Mouse (Mus musculus) forebrain, embryonic 16.5 days (tissue): Measurements from ENCODE around the gene Vmn1r84. TPM values are rescaled to one million over a fixed set of nuclear protein-coding genes. Genes with fewer than 3 reads are reported as not detected.

Experiments
- ATAC-seq: fragments of 200-750 bp; cut with Nextera tagmentation; 2 replicates; pipeline ENCODE4 v1.8.0; 2017; ENCODE audit warnings: mild to moderate bottlenecking, moderate library complexity
- H3K27ac ChIP-seq: fragments of 300-500 bp; sonication (generic); 2 replicates; pipeline ENCODE4 v1.5.1; 2014; ENCODE audit warnings: low read length, control low read depth
- H3K27me3 ChIP-seq: fragments of 300-500 bp; sonication (generic); replicated peaks from 2 replicates; pipeline ENCODE4 v1.6.1; 2014; ENCODE audit warnings: low read length; ENCODE audit not compliant: control insufficient read depth, insufficient read depth
- H3K36me3 ChIP-seq: fragments of 300-500 bp; sonication (generic); 2 replicates; pipeline ENCODE4 v1.6.1; 2014; ENCODE audit not compliant: control insufficient read depth, insufficient read depth
- H3K4me1 ChIP-seq: fragments of 300-500 bp; sonication (generic); replicated peaks from 2 replicates; pipeline ENCODE4 v1.6.1; 2014; ENCODE audit warnings: low read length; ENCODE audit not compliant: control insufficient read depth, insufficient read depth
- H3K4me2 ChIP-seq: fragments of 300-500 bp; sonication (generic); 2 replicates; pipeline ENCODE4 v1.6.1; 2014; ENCODE audit warnings: mild to moderate bottlenecking, low read length, control low read depth
- H3K4me3 ChIP-seq: fragments of 300-500 bp; sonication (generic); replicated peaks from 2 replicates; pipeline ENCODE4 v1.5.1; 2014; ENCODE audit warnings: mild to moderate bottlenecking, low read length, control low read depth
- H3K9ac ChIP-seq: fragments of 300-500 bp; sonication (generic); replicated peaks from 2 replicates; pipeline ENCODE4 v1.6.1; 2014; ENCODE audit warnings: low read depth, low read length, control low read depth
- H3K9me3 ChIP-seq: fragments of 300-500 bp; sonication (generic); 2 replicates; pipeline ENCODE4 v1.6.1; 2016; ENCODE audit warnings: low read length; ENCODE audit not compliant: control insufficient read depth
- WGBS: fragments of 180-500 bp; shearing (Covaris S2); extraction: QIAGEN DNeasy Blood & Tissue Kit; methylation state at CpG from one replicate; pipeline ENCODE4 v1.1.7; 2014; 5-methylcytosine and 5-hydroxymethylcytosine counted together
- microRNA-seq: library from miRNA; unstranded; fragments of <30 nt; microRNA quantifications from one replicate; pipeline ENCODE4, GENCODE M21; 2017
- polyA plus RNA-seq: library from polyadenylated mRNA; unstranded; fragments of >200 nt; fragmentation: Nextera tagmentation; extraction: Ambion mirVana; gene quantifications from 2 replicates; pipeline ENCODE4 v1.2.1, GENCODE M21; 2015

Vmn1r84 gene
- polyA plus RNA-seq: not detected in 2 replicates

DNA sequence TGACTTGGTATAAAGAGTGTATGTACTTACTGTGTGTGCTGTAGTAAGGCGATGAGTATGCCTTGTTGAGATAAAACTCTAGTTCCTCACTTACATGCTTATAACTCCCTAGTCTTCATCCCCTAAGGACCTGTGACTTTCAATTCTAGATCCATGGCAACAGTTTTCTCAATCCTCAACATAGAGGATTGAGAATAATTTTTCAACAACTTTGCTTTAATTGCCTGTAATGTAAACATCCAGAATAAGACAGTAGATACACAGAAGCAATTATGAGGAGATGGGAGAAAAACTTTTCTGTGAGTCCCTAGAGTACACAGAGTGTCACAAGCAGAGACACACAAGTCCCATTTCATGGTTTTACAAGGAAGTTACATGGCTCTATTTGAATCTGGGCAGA lies at the start of gene Vmn1r84:
Gene Vmn1r84 (minus strand): TSS at position 101 of the 400 bp plus-strand sequence.
- Histone ChIP-seq H3K4me2 (no peak within 1 kb of the TSS), H3K36me3 (no peaks in the 10 kb centered on the region), H3K4me1 (no peaks in the 10 kb centered on the region), H3K27ac (no peak within 1 kb of the TSS), H3K9ac (no peak within 1 kb of the TSS), H3K9me3 (no peaks in the 10 kb centered on the region), H3K27me3 (no peaks in the 10 kb centered on the region), H3K4me3 (no peak within 1 kb of the TSS)
- 58% methylated on average over 1 of the region's 1 CpGs for WGBS
- no peak for ATAC-seq

DNA sequence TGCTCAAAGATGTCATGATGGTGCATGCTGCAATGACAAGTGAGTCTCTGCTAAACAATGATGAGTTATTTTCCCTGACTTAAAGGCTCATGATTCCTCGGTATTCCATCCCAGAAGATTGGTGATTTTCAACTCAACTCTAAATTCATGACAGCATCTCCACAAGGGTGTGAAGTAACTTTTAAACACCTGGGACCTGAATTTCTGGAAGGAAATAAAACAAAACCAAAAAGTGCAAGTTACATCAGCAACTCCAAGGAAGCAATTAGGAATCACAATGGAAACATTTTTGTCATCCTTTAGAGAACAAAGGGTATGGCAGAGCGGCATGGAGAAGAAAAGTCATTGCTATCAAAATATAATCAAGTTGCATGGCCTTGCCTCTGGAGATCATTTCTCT lies 39.7 kb downstream of the Vmn1r84 start, which contains the start of gene Vmn1r83:
Gene Vmn1r83 (minus strand): TSS at position 101 of the 400 bp plus-strand sequence.
- H3K4me1 ChIP-seq: no peaks in the 10 kb centered on the region
- H3K27me3 ChIP-seq: no peaks in the 10 kb centered on the region
- WGBS: 81% methylated on average over 2 of the region's 2 CpGs
- no peak for ATAC-seq
- no peak within 1 kb of the TSS for H3K4me2 ChIP-seq
- no peak within 1 kb of the TSS for H3K9ac ChIP-seq
- H3K4me3 ChIP-seq: no peak within 1 kb of the TSS
- no peak within 1 kb of the TSS for H3K27ac ChIP-seq
- peaks cover 7% of the 10 kb centered on the region for H3K9me3 ChIP-seq
- no peaks in the 10 kb centered on the region for H3K36me3 ChIP-seq

Small RNA genes lying within 50 kb of the gene (microRNA-seq; reads per million reads assigned to microRNA genes)
- gene Gm23521: not detected

Other genes with a start within 250 kb of the Vmn1r84 start
- gene Vmn1r78, start 219.0 kb downstream of the Vmn1r84 start, polyA plus RNA-seq: not detected in 2 replicates
- gene Vmn1r79, start 198.0 kb downstream of the Vmn1r84 start, polyA plus RNA-seq: not detected in 2 replicates
- not detected in 2 replicates for gene Vmn1r80, start 180.0 kb downstream of the Vmn1r84 start, polyA plus RNA-seq
- not detected in 2 replicates for gene Vmn1r81, start 101.0 kb downstream of the Vmn1r84 start, polyA plus RNA-seq
- not detected in 2 replicates for gene Vmn1r82, start 68.8 kb downstream of the Vmn1r84 start, polyA plus RNA-seq
- not detected in 2 replicates for gene Vmn1r83, start 39.8 kb downstream of the Vmn1r84 start, polyA plus RNA-seq
- gene Zfp551, start 53.5 kb upstream of the Vmn1r84 start, polyA plus RNA-seq: 10.0 and 12.6 TPM in 2 replicates
- 52.7 and 61.5 TPM in 2 replicates for gene Zfp606, start 109.0 kb upstream of the Vmn1r84 start, polyA plus RNA-seq
- not detected in 2 replicates for gene 2900092C05Rik, start 143.2 kb upstream of the Vmn1r84 start, polyA plus RNA-seq
- 0.01 TPM in 1 of 2 replicates, not detected in the other for gene Vmn2r53, start 239.5 kb upstream of the Vmn1r84 start, polyA plus RNA-seq